Mouse (Mus musculus) forebrain, postnatal 0 days (tissue): ENCODE measurements around the gene Rbm47. TPM values are rescaled to one million over a fixed set of nuclear protein-coding genes. Genes with fewer than 3 reads are reported as not detected.

Experiments
- ATAC-seq: fragments of 200-750 bp; cut with Nextera tagmentation; 2 replicates; pipeline ENCODE4 v1.8.0; 2017; ENCODE audit warnings: mild to moderate bottlenecking, moderate library complexity
- DNase-seq: peaks from one replicate; pipeline ENCODE4 v3.0.0-alpha.2; 2015
- H3K27ac ChIP-seq: fragments of 300-500 bp; sonication (generic); 2 replicates; pipeline ENCODE4 v1.5.1; 2014; ENCODE audit warnings: low read depth, mild to moderate bottlenecking, antibody characterized with exemption, low read length, moderate library complexity, mixed read lengths
- H3K27me3 ChIP-seq: fragments of 300-500 bp; sonication (generic); 2 replicates; pipeline ENCODE4 v1.6.1; 2014; ENCODE audit warnings: mild to moderate bottlenecking, low read length, mixed read lengths; ENCODE audit not compliant: insufficient read depth
- H3K36me3 ChIP-seq: fragments of 300-500 bp; sonication (generic); 2 replicates; pipeline ENCODE4 v1.6.1; 2014; ENCODE audit warnings: mild to moderate bottlenecking, moderate library complexity; ENCODE audit not compliant: insufficient read depth
- H3K4me1 ChIP-seq: fragments of 300-500 bp; sonication (generic); 2 replicates; pipeline ENCODE4 v1.6.1; 2014; ENCODE audit warnings: antibody characterized with exemption; ENCODE audit not compliant: insufficient read depth
- H3K4me2 ChIP-seq: fragments of 300-500 bp; sonication (generic); 2 replicates; pipeline ENCODE4 v1.6.1; 2014; ENCODE audit warnings: low read depth, mild to moderate bottlenecking, moderate library complexity
- H3K4me3 ChIP-seq: fragments of 300-500 bp; sonication (generic); 2 replicates; pipeline ENCODE4 v1.5.1; 2014; ENCODE audit warnings: low read depth, low read length, mixed read lengths
- H3K9ac ChIP-seq: fragments of 300-500 bp; sonication (generic); 2 replicates; pipeline ENCODE4 v1.6.1; 2014; ENCODE audit warnings: mild to moderate bottlenecking
- H3K9me3 ChIP-seq: fragments of 300-500 bp; sonication (generic); 2 replicates; pipeline ENCODE4 v1.6.1; 2016; ENCODE audit warnings: low read length
- CTCF ChIP-seq: sonication (generic); IDR thresholded peaks from 2 replicates; pipeline ENCODE4 v1.5.1; 2016; ENCODE audit warnings: antibody characterized with exemption, control low read depth, low read depth
- WGBS: fragments of 180-500 bp; shearing (Covaris S2); extraction: QIAGEN DNeasy Blood & Tissue Kit; methylation state at CpG from one replicate; pipeline ENCODE4 v1.1.7; 2014; 5-methylcytosine and 5-hydroxymethylcytosine counted together
- polyA plus RNA-seq: library from polyadenylated mRNA; unstranded; fragments of >200 nt; fragmentation: Nextera tagmentation; extraction: Ambion mirVana; gene quantifications from 2 replicates; pipeline ENCODE4 v1.2.1, GENCODE M21; 2015
- total RNA-seq: library from RNA; depleted of rRNA; stranded (reverse); fragments of >200 nt; gene quantifications from 2 replicates; pipeline ENCODE4 v1.2.3, GENCODE M21; 2014

The Rbm47 gene
- total and polyA plus RNA-seq, 2 experiments from 2014 or later = 2.7 to 3.3 TPM

DNA sequence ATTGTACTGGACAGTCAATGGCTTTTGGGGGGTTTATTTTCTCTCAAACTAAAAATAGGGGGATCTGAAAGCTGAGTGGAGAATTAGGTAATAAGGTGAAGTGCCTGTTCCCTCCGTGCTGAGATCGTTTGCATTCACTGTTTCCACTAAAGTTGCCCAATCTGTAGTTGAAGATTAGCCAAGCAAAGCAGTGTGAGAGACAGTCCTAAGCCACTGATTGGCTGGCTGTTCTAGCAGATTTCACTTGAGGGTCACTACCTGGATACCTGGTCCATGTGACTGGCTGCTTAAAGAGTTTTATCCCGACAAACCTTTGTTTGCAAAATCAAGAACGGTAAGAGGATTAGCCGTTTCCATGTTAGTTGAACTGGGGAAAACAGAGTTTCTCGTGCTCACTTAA is 58.7 kb downstream of the Rbm47 start:
- 30% methylated on average over 6 of the region's 6 CpGs for WGBS
- Histone ChIP-seq H3K4me3 (no peak overlapping the region), H3K9me3 (no peaks in the 10 kb centered on the region), H3K9ac (no peak overlapping the region), H3K27ac (no peak overlapping the region), H3K27me3 (no peaks in the 10 kb centered on the region), H3K4me2 (no peak overlapping the region), H3K36me3 (no peaks in the 10 kb centered on the region), H3K4me1 (no peaks in the 10 kb centered on the region)
- no peak for TF ChIP-seq CTCF
- DNase-seq (no peak), ATAC-seq (no peak)

DNA sequence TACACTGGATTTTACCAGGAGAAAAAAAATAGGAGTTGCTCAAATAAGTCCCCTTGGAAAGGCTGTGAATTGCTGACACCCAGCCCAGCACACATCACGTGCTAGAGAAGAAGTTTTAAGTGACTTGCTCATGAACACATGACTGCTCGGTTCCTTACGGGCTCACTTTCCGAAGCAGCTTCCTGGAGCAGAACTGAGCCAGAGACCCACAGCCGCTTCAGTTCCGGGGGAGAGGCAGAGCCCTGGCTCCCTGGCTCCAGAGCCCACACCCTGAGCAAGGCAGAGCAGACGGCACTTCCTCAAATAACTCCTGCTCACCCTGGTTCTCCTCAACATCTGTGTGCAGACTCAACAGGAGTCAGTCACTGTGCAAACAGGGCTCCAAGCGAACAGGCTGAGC is 60.9 kb downstream of the Rbm47 start:
- no peak overlapping the region for H3K4me3 ChIP-seq
- no peaks in the 10 kb centered on the region for H3K27me3 ChIP-seq
- no peak overlapping the region for H3K27ac ChIP-seq
- H3K9ac ChIP-seq = no peak overlapping the region
- no peak for TF ChIP-seq CTCF
- 77% methylated on average over 8 of the region's 8 CpGs for WGBS
- H3K4me2 ChIP-seq = no peak overlapping the region
- DNase-seq = no peak
- no peaks in the 10 kb centered on the region for H3K36me3 ChIP-seq
- no peak for ATAC-seq
- H3K4me1 ChIP-seq = no peaks in the 10 kb centered on the region
- no peaks in the 10 kb centered on the region for H3K9me3 ChIP-seq

DNA sequence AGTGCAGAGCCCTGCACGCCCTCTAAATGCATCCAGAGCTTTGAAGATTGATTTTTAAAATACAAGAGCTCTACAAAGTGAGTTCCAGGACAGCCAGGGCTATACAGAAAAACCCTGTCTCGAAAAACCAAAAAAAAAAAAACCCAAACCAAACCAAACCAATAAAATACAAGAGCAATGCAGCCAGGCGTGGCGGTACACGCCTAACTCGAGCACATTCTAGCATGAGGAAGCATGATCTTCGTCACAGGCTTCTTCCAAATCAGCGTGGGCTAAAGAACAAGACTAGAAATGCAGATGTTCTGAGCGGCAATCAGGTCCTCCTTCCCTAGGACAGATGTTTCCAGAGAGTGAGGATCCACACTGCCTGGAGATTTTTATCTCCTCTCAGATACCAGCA is 66.5 kb downstream of the Rbm47 start:
- no peak for DNase-seq
- ATAC-seq = no peak
- TF ChIP-seq CTCF = no peak
- H3K27ac ChIP-seq = no peak overlapping the region
- H3K4me1 ChIP-seq = no peaks in the 10 kb centered on the region
- H3K36me3 ChIP-seq = no peaks in the 10 kb centered on the region
- no peak overlapping the region for H3K9ac ChIP-seq
- H3K4me3 ChIP-seq = no peak overlapping the region
- no peak overlapping the region for H3K4me2 ChIP-seq
- no peaks in the 10 kb centered on the region for H3K9me3 ChIP-seq
- 90% methylated on average over 9 of the region's 9 CpGs for WGBS
- no peaks in the 10 kb centered on the region for H3K27me3 ChIP-seq

GRCm38 (mm10) chr5:66105946-66106345 is 67.0 kb downstream of the Rbm47 start:
- Histone ChIP-seq H3K4me1 (no peaks in the 10 kb centered on the region), H3K27ac (no peak overlapping the region), H3K4me3 (no peak overlapping the region), H3K36me3 (no peaks in the 10 kb centered on the region), H3K9ac (no peak overlapping the region), H3K27me3 (no peaks in the 10 kb centered on the region), H3K4me2 (no peak overlapping the region), H3K9me3 (no peaks in the 10 kb centered on the region)
- DNase-seq = no peak
- ATAC-seq = no peak
- 90% methylated on average over 7 of the region's 7 CpGs for WGBS
- TF ChIP-seq CTCF = no peak

DNA sequence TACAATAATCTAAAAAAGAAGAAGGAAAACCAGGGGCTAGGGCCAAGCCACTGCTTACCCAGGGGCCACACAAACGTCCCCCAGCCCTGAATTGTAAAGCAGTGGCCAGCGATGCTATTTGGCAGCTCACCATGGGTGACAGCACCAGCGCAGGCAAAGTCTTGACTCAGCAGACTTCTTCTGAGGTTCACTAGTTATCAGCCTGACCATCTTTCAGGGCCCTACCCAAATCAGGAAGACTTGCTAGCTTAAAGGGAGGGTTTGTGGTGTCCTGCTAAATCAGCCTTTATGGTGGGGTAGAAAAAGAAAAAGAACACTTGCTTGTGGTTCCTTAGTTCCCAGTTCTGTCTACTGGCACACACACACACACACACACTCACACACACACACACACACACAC is 67.6 kb downstream of the Rbm47 start:
- Histone ChIP-seq H3K4me3 (no peak overlapping the region), H3K27ac (no peak overlapping the region), H3K36me3 (no peaks in the 10 kb centered on the region), H3K27me3 (no peaks in the 10 kb centered on the region), H3K9me3 (no peaks in the 10 kb centered on the region), H3K9ac (no peak overlapping the region), H3K4me1 (no peaks in the 10 kb centered on the region), H3K4me2 (no peak overlapping the region)
- 84% methylated on average over 3 of the region's 3 CpGs for WGBS
- no peak for TF ChIP-seq CTCF
- ATAC-seq (no peak), DNase-seq (no peak)

DNA sequence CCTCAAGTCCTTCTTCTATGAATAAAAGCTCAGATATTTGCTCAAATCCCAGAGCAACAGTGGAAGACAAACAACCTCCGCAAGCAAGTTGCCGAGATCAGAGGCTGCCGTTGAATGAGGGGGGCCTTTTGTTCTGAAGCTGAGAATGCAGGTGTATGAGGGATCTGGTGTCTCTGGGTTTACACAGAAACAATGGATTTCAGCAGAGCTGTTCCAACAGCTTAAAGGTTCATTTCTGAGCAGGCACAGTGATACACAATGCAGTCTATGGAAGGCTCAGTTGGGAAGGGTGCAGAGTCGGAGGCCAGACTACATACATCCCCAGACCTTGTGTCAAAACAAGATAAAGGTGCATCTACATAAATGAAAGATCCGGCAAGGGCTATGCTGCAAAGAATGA is 69.5 kb downstream of the Rbm47 start:
- no peak overlapping the region for H3K27ac ChIP-seq
- no peak overlapping the region for H3K4me3 ChIP-seq
- WGBS = 61% methylated on average over 5 of the region's 5 CpGs
- H3K9me3 ChIP-seq = no peaks in the 10 kb centered on the region
- DNase-seq (no peak), ATAC-seq (no peak)
- H3K9ac ChIP-seq = no peak overlapping the region
- no peak for TF ChIP-seq CTCF
- no peaks in the 10 kb centered on the region for H3K4me1 ChIP-seq
- no peak overlapping the region for H3K4me2 ChIP-seq
- no peaks in the 10 kb centered on the region for H3K36me3 ChIP-seq
- no peaks in the 10 kb centered on the region for H3K27me3 ChIP-seq

DNA sequence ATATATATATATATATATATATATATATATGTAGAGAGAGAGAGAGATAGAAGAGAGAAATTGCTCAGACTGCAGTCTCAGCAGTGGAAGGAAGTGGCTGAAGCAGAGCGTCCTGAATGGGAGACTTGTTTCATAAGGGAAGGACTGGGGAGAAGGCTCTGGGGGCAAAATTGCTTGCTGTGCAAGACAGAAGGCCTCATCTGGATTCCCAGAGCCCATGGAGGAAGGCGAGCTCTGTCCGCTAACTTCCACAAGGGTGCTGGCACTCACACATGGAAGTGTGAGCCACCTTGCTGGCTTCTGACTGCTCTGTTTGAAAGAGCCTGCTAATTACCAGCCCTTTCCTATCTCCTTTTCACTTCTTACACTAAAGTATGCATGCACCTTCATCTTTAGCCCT is 70.1 kb downstream of the Rbm47 start:
- no peak for ATAC-seq
- Histone ChIP-seq H3K27me3 (no peaks in the 10 kb centered on the region), H3K27ac (no peak overlapping the region), H3K9ac (no peak overlapping the region), H3K36me3 (no peaks in the 10 kb centered on the region), H3K4me1 (no peaks in the 10 kb centered on the region), H3K4me2 (no peak overlapping the region), H3K9me3 (no peaks in the 10 kb centered on the region), H3K4me3 (no peak overlapping the region)
- 91% methylated on average over 3 of the region's 3 CpGs for WGBS
- no peak for TF ChIP-seq CTCF
- no peak for DNase-seq

DNA sequence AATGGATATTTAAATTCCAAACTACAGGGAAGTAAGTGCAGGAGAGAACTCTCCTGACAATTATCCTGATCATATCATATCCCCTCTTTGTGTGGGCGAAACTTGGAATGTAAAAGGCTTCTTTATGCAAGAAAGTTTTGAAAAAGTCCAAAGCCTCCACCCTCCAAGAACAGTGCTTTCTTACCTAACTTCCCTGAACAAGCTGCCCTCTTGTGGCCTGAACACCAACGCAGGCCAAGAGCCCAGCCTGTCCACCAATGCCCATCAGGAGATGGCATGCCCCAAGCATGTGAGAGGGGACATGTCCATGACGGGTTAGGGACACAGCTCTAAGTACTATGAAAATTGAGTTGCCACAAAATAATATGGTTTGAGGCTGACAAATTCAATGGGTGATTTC is 71.3 kb downstream of the Rbm47 start:
- 75% methylated on average over 3 of the region's 3 CpGs for WGBS
- no peaks in the 10 kb centered on the region for H3K27me3 ChIP-seq
- H3K4me1 ChIP-seq = no peaks in the 10 kb centered on the region
- no peak overlapping the region for H3K9ac ChIP-seq
- no peak for ATAC-seq
- no peak overlapping the region for H3K4me2 ChIP-seq
- H3K9me3 ChIP-seq = no peaks in the 10 kb centered on the region
- no peaks in the 10 kb centered on the region for H3K36me3 ChIP-seq
- TF ChIP-seq CTCF = peak; percentile 31
- H3K4me3 ChIP-seq = no peak overlapping the region
- DNase-seq = no peak
- H3K27ac ChIP-seq = no peak overlapping the region
